Mouse (Mus musculus) gastrocnemius, adult 18-20 months (tissue): ENCODE results near the gene Trmt61a. TPM values are rescaled to one million over a fixed set of nuclear protein-coding genes. Genes with fewer than 3 reads are reported as not detected.
"Not testable (repeated sequence)": the region's sequence is repeated elsewhere in the genome, so short reads cannot be mapped to it uniquely, and the experiment has no call there.

Source experiments
- DNase-seq: peaks from one replicate; pipeline ENCODE4 v3.0.0; 2021; ENCODE audit warnings: low spot score
- total RNA-seq, 2 experiments: library from RNA; stranded (reverse); gene quantifications; 2 replicates each; pipeline ENCODE4 v1.2.3; 2021

The Trmt61a gene
- total RNA-seq, 2 experiments from 2014 or later, result 2.4 to 3.9 TPM

- DNase-seq, result peak; percentile 77
Observed at GRCm38 (mm10) chr12:111696239-111696638, 18.3 kb downstream of the Trmt61a start.

- no peak for DNase-seq
Observed at GRCm38 (mm10) chr12:111697708-111698107, 19.8 kb downstream of the Trmt61a start.

DNA sequence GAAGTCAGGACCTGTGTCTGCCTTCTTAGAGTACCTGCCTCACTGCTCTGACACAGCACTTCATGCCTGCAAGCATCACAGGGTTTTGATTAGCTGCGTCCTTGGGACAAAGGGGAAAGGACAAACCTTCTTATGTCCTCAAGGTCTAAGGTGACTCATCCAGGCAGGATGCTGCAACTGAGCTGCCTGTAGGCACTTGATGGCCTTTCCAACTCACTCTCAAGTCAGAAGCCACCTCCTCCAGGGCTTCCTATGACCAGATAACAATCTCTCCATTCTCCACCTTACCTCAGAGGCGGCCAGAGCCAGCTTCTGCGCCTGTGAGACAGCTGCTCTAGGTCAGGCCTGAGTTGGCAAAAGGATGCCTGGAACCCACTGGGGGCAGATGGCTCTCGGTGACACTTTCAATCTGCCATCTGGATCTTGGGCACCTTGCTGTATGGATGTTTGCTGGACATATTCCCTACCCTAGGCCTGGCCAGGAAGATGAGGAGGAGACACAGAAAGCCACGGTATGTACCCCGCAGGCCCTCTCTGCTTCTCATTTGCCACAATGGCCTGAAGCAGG, 20.5 kb downstream of the Trmt61a start:
- DNase-seq, result no peak

DNA sequence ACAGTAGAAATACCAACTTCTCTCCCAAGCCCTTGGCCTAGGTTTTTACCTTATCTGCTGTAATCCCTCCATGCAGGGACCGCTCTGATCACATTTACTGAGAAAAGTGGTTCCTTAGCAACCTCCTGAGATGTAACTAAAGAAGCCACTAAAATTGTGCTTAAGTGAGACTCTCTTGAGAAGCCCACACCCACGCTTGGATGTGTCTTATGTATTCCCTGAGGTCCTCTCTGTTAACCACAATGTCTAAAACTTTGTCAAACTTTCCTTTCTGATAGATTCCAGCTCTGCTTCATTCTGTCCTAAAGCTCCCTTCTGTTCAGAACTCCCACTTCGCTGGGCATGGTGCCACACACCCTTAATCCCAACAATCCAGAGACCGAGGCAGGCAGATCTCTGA, 21.6 kb downstream of the Trmt61a start:
- DNase-seq, result no peak

- no peak for DNase-seq
Observed at GRCm38 (mm10) chr12:111700920-111701458, 23.1 kb downstream of the Trmt61a start.

DNA sequence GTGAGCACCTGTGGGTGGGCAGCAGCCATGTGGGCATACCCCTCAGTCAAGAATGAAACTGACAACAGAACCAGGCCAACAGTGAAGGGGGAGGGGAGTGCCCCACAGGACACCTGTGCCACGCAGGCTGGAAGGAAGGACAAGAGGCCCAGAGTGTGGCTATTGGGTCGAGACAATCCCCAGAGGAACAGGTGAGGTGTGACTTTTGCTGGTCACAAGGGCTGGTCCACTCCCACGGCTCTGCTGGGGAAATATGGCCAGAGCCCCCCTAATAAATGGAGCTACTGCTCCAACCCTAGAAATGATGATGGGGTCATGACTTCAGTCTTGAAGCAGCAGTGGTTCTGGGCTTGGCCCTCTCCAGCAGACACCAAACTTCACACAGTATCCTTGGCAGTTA, 25.4 kb downstream of the Trmt61a start:
- no peak for DNase-seq

DNA sequence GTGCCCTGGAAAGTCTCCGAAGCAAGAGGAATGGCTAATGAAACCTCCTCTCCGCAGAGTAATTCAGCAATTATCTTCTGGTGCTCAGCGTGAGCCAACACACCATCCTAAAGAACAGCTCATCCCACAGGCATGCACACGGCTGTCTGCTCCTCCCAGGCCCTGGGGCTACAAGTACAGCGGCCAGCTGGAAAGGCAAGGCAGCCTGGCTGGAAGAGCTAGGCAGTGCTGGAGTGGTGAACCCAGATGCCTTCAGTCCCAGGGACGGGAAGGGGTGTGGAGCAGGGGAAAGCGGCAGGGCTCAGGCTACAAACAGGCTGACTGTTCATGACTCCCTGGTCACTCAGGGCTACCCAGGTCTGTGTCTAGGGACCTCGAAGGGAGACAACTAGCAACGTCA, 26.7 kb downstream of the Trmt61a start:
- peak; percentile 76 for DNase-seq

DNA sequence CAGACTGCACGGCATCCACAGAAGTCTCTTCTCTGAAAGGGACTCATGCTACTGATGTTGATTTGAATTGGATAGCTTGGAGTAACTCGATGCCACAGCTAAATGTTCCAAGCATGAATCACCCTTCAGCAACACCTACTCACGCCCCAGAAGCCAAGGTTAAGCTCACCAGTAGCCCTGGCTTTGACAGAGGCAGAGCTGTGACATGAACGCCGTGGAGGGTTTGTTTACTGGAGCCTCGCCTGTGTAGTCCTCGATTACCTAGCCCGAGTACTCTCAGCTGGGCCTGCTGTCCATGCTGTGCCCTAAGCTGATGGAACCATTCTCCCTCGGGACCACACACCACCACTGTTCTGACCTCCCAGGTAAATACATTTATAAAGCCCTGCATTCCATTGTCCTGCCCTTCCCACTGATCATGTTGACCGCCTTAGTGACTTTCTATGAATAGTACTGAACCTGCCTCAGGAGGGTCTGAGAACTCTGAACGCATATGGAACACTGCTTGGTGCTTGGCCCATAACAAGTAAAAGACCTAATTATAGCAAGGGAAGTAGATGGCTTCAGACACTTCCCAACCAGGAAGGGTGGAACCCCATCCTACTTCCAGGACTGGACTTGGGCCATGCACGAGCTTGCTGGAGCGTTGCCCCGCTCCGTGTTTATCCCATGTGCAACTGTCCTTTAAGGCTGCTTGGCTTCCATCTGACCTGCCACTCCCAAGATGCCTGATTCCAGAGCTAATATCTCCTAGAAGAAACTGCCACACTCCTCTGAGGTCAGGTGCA, 27.5 kb downstream of the Trmt61a start:
- peak; percentile 86 for DNase-seq

DNA sequence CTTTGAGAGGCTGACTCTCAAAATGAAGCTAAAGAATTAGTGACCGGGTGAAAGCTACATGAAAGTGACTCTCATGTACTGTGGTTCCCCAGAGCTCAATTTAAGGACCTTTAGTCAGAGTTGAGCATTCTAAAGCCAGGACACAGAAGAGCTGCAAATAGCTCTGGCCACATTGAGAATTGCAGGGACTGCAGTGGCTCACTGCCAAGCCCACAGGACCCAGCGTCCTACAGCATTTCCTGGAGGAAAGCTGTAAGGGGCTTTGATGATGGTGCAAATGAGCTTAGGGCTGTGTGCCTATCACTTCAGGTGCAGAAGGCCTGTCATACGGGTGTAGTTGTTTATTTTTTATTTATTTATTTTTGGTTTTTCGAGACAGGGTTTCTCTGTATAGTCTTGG, 30.3 kb downstream of the Trmt61a start:
- DNase-seq, result no peak

- DNase-seq, result no peak
Observed at GRCm38 (mm10) chr12:111710091-111710490, 32.2 kb downstream of the Trmt61a start.

DNA sequence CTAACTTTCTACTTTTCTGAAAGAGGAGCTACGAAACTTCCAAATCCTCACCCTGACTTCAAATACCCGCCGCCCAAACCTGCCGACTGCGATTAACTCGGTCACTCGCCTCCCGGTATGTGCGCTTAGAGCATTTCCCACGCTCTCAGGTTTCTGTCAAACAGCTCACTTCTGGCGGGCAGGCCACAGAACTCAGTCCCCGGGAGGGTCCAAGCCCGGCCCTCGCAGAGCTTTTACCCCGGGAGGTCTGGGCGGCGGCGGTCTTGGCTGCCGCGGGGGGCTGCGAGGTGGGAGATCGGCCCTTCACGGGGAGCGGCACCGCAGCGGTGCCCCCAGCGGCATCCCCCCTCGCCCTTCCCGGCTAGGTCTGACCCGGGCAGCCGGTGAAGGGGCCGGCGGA, 34.6 kb downstream of the Trmt61a start:
- no peak for DNase-seq

- DNase-seq, result peak; percentile 92
Observed at GRCm38 (mm10) chr12:111713004-111713651, 35.2 kb downstream of the Trmt61a start, which contains the start of the genes Bag5 and Apopt1. Gene Bag5 (minus strand): TSS chr12:111713257. Gene Apopt1 (plus strand): TSS chr12:111713261.

- not testable (repeated sequence) for DNase-seq
Observed at GRCm38 (mm10) chr12:111713880-111714279, 36.0 kb downstream of the Trmt61a start.

DNA sequence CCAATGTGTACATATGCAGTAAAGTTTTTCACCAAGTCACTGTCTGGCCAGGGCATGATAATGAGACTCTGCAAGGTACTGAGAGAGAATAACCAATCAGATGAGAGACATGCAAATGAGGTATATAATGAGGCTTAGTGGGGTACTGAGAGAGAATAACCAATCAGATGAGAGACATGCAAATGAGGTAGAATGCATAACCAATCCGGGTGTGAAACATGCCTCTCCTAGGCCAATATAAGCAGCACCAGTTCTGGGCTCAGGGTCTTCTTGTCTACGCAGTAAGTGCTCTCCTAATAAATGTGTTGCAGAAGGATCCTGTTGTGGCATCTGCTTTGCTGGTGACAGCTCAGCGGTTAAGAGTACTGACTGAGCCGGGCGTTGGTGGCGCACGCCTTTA, 38.6 kb downstream of the Trmt61a start:
- DNase-seq, result no peak

DNA sequence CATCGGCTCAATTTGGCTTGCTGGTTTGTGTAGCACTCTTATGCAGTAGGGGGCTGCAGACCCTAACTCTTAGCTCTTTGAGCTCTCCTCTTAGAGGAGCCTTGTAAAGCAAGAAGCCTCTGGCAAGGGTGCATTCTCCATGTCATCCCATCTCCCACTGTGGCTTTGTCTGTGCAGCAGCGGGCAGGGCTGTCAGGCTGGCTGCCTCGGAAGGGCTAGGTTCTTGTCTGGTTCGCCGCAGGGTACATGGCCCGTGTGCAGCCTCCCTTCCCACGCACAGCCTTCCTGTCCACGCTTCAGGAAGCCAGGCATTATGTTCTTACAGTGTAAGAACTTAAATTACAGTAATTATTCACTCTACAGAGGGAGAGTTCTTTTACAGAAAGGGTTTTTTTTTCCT, 40.8 kb downstream of the Trmt61a start:
- no peak for DNase-seq

- DNase-seq, result no peak
Observed at GRCm38 (mm10) chr12:111720222-111720621, 42.3 kb downstream of the Trmt61a start.

DNA sequence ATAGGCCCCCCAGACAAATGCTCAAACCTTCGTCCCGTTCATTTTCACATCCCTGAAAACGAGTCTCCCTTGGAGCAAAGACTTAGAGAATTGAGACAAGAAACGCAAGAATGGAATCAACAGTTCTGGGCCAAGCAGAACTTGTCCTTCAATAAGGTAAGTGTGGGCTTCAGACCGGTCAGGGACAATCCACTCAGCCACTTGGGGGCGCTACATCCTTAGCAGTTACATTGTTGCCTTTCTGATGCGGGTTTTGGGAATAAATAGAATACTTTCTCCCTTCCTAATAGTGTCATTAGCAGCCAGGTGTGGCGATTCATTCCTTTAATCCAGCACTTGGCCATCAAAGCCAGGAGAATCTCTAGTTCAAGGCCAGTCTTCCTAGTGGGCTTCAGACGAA, 44.7 kb downstream of the Trmt61a start:
- no peak for DNase-seq

DNA sequence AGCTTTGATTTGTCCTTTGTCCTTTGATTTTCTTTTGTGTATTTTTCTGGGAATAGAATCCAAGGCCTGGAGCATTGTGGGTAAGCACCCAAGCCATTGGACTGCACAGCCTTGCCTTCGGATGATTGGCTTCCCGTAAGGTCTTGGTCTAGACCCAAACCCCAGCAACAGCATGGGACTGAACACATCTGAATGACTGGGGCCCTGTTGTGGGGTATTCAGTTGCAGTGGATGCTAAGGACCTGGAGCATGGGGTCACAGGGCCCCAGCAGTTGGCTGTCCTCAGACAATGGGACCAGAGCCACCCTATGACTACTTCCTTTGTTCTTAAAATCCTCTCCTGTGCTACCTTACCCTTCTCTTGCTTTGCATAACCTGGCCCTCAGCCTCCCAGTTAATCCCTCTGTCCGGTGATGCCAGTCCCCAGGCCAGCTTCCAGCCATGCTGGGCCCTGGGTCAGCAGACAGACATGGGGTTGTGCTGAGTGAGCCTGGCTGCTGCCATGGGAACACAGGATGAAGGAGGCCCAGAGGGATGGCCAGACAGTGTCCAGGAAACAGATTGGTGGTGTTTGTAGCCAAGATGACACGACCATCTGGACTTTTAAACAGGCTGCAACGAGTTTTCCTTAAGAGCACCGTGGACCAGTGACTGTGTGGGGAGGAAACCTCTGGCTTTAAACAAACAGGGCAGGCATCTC, 46.9 kb downstream of the Trmt61a start:
- peak; percentile 53 for DNase-seq

DNA sequence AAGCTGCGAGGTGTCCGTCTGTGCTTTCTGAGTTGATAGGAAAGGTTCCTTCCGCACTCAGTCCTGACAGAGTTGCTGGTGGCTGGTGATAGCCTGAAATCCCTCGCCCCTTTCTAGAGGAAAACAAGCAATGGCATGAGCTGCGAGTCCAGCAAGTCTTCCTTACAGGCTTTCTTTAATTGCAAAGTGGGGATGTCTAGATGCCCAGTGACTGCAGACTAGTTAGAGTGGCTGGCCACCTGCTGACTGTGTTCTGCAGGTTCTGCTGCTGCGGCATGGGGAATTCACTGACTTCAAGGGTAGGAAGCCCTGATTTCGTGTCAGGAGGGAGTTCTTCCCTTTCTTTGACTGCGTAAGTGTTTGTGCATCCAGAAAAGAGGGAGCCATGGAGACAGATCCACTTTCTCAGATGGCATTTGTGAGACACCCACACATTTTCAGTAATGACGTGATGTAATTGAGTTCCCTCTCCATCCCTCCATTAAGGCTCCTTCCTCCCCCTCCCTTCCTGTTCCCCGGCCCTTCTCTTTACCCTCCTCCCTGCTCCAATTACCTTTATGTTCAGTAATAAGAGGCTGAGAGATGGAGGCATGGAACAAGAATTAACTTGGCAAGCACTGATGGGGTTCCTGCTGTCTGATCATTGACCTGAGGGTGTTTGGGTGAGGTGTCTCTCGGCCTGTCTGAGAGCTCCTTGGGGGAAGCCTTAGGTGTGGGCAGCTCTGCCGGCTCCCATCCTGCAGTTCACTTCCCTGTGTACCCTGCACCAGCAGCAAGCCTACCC, 47.6 kb downstream of the Trmt61a start:
- DNase-seq, result no peak

DNA sequence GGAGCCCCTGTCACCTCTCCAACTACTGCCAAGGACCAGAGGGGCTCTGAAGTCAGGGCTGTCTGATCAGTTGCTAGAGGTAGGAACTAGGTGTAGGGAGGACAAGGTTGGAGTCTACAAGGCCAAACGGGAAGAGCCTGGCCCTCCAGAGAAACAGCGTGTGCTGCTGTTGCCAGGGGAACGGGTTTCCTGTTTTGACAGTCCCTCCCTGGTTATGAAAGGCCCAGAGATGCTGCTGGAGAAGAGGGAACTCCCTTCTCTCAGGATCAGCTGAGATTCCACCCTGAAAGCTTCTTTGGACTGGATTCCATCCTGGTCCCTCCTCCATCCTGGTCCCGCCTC, 48.2 kb downstream of the Trmt61a start:
- peak; percentile 67 for DNase-seq

- no peak for DNase-seq
Observed at GRCm38 (mm10) chr12:111727956-111728355, 50.1 kb downstream of the Trmt61a start.
